Mouse (Mus musculus) kidney, embryonic 14.5 days (tissue): ENCODE measurements around the gene Olfr91. TPM values are rescaled to one million over a fixed set of nuclear protein-coding genes. Genes with fewer than 3 reads are reported as not detected.

Source experiments
- polyA plus RNA-seq: library from polyadenylated mRNA; unstranded; fragments of >200 nt; fragmentation: Nextera tagmentation; extraction: Ambion mirVana; gene quantifications from 2 replicates; pipeline ENCODE4 v1.2.1, GENCODE M21; 2014

Gene Olfr91
- polyA plus RNA-seq, 1 experiment from 2014 or later = not detected

Other genes starting within 250 kb of the Olfr91 start
- gene Trim15, start 231.1 kb downstream of the Olfr91 start, polyA plus RNA-seq = 0.10 and 0.23 TPM in 2 replicates
- 1.3 and 2.9 TPM in 2 replicates for gene Trim10, start 228.7 kb downstream of the Olfr91 start, polyA plus RNA-seq
- gene Trim40, start 208.2 kb downstream of the Olfr91 start, polyA plus RNA-seq = not detected in 2 replicates
- gene Trim31, start 200.2 kb downstream of the Olfr91 start, polyA plus RNA-seq = not detected in 2 replicates
- 0.22 and 0.37 TPM in 2 replicates for gene Rnf39, start 155.4 kb downstream of the Olfr91 start, polyA plus RNA-seq
- gene Ppp1r11, start 146.5 kb downstream of the Olfr91 start, polyA plus RNA-seq = 125 and 163 TPM in 2 replicates
- 97.6 and 130 TPM in 2 replicates for gene Znrd1, start 139.7 kb downstream of the Olfr91 start, polyA plus RNA-seq
- 6.6 and 10.3 TPM in 2 replicates for gene Znrd1as, start 139.7 kb downstream of the Olfr91 start, polyA plus RNA-seq
- not detected in 2 replicates for gene 2410137M14Rik, start 117.0 kb downstream of the Olfr91 start, polyA plus RNA-seq
- gene H2-M5, start 108.7 kb downstream of the Olfr91 start, polyA plus RNA-seq = 0.16 and 0.39 TPM in 2 replicates
- 44.6 and 67.5 TPM in 2 replicates for gene Zfp57, start 97.1 kb downstream of the Olfr91 start, polyA plus RNA-seq
- 0.12 and 0.14 TPM in 2 replicates for gene Mog, start 74.9 kb downstream of the Olfr91 start, polyA plus RNA-seq
- 8.1 and 11.6 TPM in 2 replicates for gene Gabbr1, start 52.3 kb downstream of the Olfr91 start, polyA plus RNA-seq
- gene Olfr90, start 9.8 kb downstream of the Olfr91 start, polyA plus RNA-seq = not detected in 2 replicates
- not detected in 2 replicates for gene Olfr92, start 21.8 kb upstream of the Olfr91 start, polyA plus RNA-seq
- gene Olfr93, start 63.2 kb upstream of the Olfr91 start, polyA plus RNA-seq = not detected in 2 replicates
- gene Ubd, start 95.6 kb upstream of the Olfr91 start, polyA plus RNA-seq = not detected in 2 replicates
- gene Olfr94, start 102.7 kb upstream of the Olfr91 start, polyA plus RNA-seq = not detected in 2 replicates
- gene Olfr95, start 114.8 kb upstream of the Olfr91 start, polyA plus RNA-seq = not detected in 2 replicates
- not detected in 2 replicates for gene Olfr96, start 121.9 kb upstream of the Olfr91 start, polyA plus RNA-seq
- gene Olfr97, start 139.1 kb upstream of the Olfr91 start, polyA plus RNA-seq = not detected in 2 replicates
- gene Olfr98, start 165.5 kb upstream of the Olfr91 start, polyA plus RNA-seq = not detected in 2 replicates
- 1.1 and 1.3 TPM in 2 replicates for gene H2-M3, start 171.9 kb upstream of the Olfr91 start, polyA plus RNA-seq
- not detected in 2 replicates for gene Olfr99, start 185.2 kb upstream of the Olfr91 start, polyA plus RNA-seq
- gene Olfr101, start 206.0 kb upstream of the Olfr91 start, polyA plus RNA-seq = not detected in 2 replicates
- not detected in 2 replicates for gene Olfr102, start 218.8 kb upstream of the Olfr91 start, polyA plus RNA-seq
- not detected in 2 replicates for gene Olfr103, start 241.4 kb upstream of the Olfr91 start, polyA plus RNA-seq